Mouse (Mus musculus): ENCODE data around the gene Klhl35.

The Klhl35 gene

DNA sequence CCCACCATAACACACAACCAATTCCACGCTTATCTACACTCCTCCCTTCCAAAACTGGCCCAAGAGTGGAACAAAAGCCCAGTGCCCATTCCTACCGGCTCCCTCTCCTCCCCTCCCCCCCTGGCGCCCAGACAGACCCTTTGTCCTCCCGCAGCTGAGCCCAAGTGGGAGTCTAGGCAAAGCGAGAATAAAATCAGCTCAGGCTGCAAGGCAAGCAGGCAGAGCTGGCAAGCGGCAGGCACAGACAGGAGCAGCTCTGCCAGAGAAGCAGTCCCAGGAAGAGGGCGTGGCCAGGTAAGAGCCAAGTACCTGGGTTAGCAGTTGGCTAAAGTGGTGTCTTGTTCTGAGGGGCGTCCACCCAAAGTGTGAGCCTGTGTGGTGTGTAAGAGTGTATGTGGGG is at the start of gene Klhl35:
Gene Klhl35, plus strand, starts transcription at position 194 of the 400 bp plus-strand sequence.
- DNase-seq (ENCODE audit: low read depth) = no peak

- DNase-seq (ENCODE audit: low read depth) = no peak
These were observed 46.5 kb upstream of the Klhl35 start for GRCm38 (mm10) chr7:99419311-99419710.

DNA sequence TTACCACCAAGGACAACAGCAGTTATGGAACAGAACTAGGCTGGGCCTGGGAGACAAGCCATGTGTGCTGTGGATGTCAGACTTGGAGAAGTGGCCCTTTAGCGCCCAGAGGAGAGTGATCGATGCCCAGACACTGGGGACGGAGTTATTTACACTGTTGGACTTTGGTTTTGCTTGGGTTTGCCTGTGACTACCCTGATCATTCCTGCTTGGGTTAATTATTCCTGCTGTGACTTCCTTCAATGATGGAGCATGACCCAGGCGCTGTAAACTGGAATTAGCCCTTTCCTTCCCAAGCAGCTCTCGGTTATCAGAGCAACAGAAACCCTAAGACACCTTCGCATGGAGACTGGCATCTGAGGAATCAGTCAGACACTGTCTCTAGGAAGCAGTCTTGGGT is 44.8 kb upstream of the Klhl35 start:
- no peak for DNase-seq (ENCODE audit: low read depth)

- no peak for DNase-seq (ENCODE audit: low read depth)
These were observed 41.2 kb upstream of the Klhl35 start for GRCm38 (mm10) chr7:99424538-99425155.

GRCm38 (mm10) chr7:99425706-99426105 is 40.1 kb upstream of the Klhl35 start:
- DNase-seq (ENCODE audit: low read depth) = no peak

DNA sequence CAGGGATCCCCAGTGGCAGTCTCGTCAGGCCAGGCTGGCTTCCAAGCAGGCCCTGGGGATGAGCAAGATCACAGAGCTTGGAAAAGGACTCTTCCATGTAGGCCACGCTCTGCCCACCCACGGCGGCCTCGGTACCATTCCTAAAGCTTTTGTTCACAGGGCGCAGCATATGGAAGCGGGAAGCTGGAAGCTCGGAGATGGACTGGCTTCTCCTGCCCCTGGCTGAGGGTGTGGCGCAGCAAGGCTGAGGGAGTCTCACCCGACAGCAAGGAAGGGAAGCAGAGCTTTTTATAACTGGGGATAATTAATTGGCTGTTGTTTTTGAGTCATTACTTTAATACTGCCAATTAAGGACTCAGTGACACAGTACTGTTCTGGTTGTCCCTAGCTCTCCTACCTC is 38.8 kb upstream of the Klhl35 start:
- no peak for DNase-seq (ENCODE audit: low read depth)

- no peak for DNase-seq (ENCODE audit: low read depth)
These were observed 37.8 kb upstream of the Klhl35 start for GRCm38 (mm10) chr7:99427987-99428386.

DNA sequence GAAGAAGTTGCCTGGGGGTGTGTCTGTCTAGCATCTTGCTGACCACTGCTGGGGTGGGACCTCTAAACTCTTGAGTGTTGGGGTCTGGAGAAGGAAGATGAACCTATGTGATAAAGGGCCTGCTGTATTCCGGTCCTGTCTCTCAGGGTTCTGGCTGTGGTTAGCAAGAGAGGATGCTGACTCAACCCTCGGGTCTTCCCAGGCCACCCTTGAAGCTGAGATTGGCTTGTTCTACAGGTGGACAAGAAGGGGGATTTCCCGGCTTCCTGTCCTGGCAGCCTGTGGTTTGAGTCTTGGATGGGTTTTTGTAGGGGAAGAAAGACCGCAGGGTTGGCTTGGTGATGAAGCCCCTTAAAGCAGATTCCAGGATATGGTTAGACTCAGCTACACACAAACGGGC is 37.0 kb upstream of the Klhl35 start:
- no peak for DNase-seq (ENCODE audit: low read depth)

GRCm38 (mm10) chr7:99429786-99430185 is 36.0 kb upstream of the Klhl35 start:
- no peak for DNase-seq (ENCODE audit: low read depth)

DNA sequence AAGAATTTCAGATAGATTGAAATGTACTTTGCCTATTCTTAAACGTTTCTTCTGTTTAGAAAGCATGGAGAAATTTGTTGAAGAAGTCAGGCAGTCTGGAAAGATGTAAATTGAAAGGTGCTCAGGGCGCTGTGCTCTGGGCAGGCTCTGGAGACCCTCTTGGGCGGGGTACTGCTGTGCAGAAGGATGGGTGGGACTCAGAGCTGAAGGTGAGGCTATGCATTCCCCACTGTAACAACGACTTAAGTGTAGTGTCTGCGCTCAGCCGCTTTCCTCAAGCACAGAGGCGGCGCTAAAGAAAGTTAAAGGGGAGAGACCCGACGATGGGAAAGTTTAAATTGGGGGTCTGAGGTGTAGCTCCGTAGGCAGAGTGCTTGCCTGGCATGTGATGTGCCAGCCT is 35.6 kb upstream of the Klhl35 start:
- no peak for DNase-seq (ENCODE audit: low read depth)

DNA sequence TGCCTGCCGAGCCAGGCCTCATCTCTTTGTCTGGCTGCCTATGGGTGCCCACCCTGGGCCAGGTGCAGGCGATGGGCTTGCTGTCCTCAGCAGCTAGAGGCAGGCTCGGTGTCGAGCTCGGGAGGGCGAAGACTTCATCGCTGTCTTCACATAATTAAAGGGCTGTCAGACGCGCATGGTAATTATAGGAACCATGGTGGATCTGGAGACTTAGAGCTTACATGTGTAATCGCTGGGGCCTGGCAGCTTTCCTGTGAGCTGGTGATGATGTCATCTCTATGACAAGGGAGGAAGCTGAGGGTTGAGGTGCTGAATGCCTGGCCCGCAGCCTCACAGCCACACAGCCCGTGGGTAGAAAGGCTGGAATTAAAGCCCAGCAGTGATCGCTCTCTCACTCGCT is 33.6 kb upstream of the Klhl35 start:
- DNase-seq (ENCODE audit: low read depth) = no peak

- DNase-seq (ENCODE audit: low read depth) = no peak
These were observed 32.9 kb upstream of the Klhl35 start for GRCm38 (mm10) chr7:99432863-99433262.

DNA sequence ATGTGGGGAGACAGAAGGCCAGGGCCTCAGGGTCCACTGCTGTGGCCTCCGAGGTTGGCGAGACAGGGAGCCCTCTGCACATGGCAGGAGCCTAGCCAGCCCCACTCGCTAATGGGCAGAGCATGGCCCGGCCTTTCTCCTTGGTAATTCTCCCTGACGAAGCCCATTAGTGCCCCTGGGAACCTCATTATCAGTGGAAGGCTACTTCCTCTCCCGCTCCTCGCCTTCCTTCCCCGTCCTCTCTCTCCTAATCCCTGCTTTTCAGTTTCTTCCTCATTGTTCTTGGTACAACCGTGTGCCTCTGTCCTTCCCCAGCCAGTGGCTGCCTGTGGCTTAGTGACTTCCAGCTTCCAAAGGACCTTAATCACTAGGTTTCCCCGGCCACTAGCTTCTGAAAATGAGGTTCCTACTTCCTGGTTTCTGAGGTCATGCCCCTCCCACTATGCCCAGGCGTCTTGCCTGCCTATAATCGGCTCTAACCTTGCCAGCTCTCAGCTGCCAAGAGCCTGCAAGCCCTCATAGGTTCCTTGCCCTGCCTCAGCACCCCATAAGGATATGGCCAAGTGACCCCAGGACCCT is 31.0 kb upstream of the Klhl35 start:
- no peak for DNase-seq (ENCODE audit: low read depth)

GRCm38 (mm10) chr7:99436530-99436929 is 29.3 kb upstream of the Klhl35 start:
- DNase-seq (ENCODE audit: low read depth) = no peak

DNA sequence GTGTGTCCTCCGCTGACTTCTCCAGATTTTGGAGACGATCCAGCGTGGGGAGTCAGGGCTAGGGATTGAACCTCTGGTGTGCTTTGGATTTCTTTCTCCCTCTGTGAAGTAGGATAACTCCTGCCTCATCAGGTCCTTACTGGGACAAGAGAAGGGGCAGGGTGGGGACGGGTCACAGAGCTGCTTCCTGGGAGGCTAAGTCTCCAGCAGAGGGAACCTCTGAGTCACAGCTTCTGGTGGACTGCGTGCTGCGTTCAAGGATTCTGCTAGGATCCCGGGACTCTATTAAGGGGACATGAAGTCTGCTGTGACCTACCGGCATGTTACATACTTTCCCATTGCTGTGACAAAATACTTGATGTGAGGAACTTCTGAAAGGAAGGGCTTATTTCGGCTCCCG is 26.9 kb upstream of the Klhl35 start:
- DNase-seq (ENCODE audit: low read depth) = no peak

GRCm38 (mm10) chr7:99441534-99442072 is 24.2 kb upstream of the Klhl35 start:
- DNase-seq (ENCODE audit: low read depth) = no peak

GRCm38 (mm10) chr7:99443164-99443563 is 22.6 kb upstream of the Klhl35 start:
- no peak for DNase-seq (ENCODE audit: low read depth)

DNA sequence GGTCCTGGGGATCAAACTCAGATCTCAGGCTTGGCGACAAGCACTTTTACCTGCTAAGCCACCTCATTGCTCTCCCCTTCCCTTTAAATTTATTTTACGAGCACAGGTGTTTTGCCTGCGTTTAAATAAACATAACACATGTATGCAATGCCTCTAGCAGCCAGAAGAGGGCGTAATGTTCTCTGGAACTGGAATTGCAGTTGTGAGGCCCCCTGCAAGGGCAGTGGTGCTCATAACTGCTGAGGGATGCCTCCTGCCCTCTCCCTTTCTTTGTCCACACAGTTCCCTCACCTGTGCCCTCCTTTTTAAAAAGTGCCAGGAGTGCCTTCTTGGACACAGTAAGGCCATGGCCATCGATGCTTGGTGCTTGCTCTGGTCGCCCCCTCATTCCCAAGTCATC is 21.8 kb upstream of the Klhl35 start:
- DNase-seq (ENCODE audit: low read depth) = no peak

DNA sequence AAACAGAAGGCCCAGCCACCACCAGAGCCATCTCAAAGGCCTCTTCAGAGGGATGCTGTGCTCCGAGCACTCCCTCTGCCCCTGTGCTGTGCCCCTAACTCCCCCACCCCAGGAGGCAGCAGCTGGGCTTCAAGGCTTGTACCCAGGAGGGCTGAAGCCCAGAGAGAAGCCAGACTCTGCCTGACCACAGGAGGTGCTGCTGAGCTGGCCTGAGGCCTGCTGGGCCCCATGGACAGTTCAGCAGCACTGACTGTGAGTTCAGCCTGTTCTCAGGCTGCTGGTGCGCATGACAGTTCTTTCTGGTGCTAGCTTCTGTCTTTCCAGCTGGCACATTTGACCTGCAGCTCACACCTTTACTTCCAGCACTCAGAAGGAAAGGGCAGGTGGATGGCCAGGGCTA is 20.0 kb upstream of the Klhl35 start:
- DNase-seq (ENCODE audit: low read depth) = no peak

DNA sequence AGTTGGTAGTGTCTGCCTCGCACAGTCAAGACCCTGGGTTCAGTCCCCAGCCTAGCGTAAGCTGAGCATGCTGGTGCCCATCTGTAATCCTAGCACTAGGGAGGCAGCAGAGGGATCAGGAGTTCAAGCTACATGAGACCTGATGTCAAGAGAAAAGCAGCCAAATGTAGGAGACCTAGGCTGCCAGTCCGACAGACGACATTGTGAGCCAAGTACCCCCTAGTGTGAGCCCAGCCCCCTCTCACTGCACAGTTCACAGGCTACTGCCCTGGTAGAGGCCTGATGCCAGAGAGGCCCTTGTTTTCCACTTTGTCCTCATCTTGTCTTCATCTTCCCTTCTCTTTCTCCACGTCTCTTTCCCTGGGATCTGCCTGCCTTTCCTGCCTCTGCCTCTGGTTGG is 18.5 kb upstream of the Klhl35 start:
- no peak for DNase-seq (ENCODE audit: low read depth)

DNA sequence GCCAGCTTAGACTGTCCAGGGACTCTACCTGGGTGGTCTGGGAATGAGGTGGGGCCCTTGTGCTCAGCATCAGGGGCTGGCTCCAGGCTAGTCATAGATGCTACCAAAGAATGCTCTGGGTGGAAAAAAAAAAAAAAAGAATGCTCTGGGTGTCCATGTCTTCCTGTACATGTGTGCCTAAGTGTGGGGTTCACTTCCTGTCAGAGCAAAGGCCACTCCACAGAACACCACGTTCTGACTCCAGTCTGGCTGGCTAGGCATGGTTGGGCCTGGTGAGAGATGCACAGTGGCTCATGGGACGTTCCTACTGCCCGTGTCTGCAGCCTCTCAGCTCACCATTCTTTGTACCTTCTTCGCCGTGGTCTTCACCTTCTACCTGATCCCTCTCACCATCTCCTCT is 17.2 kb upstream of the Klhl35 start:
- DNase-seq (ENCODE audit: low read depth) = no peak

DNA sequence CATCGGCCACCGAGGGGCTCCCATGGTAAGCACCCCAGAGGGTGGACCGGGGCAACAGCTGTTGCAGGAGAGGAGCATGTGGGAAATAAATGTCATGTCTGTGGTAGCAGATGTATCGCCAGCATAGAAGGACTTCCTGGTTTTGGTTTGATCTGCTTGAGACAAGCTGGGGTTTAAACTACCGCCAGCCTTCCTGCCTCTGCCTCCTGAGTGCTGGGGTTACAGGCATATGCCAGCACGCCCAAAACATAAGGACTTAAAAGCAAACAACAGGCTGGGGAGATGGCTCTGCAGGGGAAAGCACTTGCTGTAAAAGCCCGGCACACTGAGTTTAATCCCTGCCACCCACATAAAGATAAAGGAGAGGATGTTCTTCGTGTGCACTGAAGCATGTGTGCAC is 16.7 kb upstream of the Klhl35 start:
- DNase-seq (ENCODE audit: low read depth) = no peak

DNA sequence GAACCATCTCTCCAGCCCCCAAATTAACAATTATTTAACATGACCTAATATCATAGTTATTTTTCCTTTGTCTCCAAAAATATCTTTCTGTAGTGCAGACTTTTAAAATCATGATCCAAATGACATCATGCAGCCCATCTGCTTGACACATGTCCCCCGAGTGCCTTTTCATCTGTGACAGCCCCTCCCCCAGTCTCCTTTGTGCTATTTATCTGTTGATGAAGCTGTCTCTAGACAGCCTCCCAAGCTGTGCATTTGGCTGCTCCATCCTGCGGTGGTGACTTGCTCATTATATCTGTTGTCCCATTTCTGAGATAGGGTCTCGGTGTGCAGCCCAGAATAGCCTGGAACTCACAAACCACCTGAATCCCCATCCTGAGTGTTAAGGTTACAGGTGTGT is 16.1 kb upstream of the Klhl35 start:
- DNase-seq (ENCODE audit: low read depth) = no peak

GRCm38 (mm10) chr7:99450703-99451102 is 15.1 kb upstream of the Klhl35 start:
- peak; percentile 78 for DNase-seq (ENCODE audit: low read depth)
